Mouse (Mus musculus) MEL (cell line): ENCODE results near the gene Lgsn. TPM values are rescaled to one million over a fixed set of nuclear protein-coding genes. Genes with fewer than 3 reads are reported as not detected.

Experiments used
- DNase-seq: peaks from one replicate; pipeline ENCODE4 v3.0.0; 2011; ENCODE audit warnings: low read depth, low spot score
- H3K27ac ChIP-seq: 2 replicates; pipeline ENCODE4 v1.5.1; 2012; ENCODE audit warnings: low read depth, mild to moderate bottlenecking, control low read depth, low read length, moderate library complexity; ENCODE audit not compliant: control insufficient read depth
- H3K27me3 ChIP-seq, 2 experiments: fragments of 150-350 bp in 1 of 2; sonication (generic) in 1 of 2; 2 replicates each; pipeline ENCODE4 v1.6.1; 2012; ENCODE audit warnings: low read length in 2 of 2, mild to moderate bottlenecking in 2 of 2, improper control_type of control experiment in 1 of 2, moderate library complexity in 1 of 2; ENCODE audit not compliant: insufficient read depth in 2 of 2, control insufficient read depth in 1 of 2
- H3K36me3 ChIP-seq, 2 experiments: 2 replicates each; pipeline ENCODE4 v1.6.1; 2012 to 2014; ENCODE audit warnings: low read length in 2 of 2, improper control_type of control experiment in 1 of 2, inconsistent platforms in 1 of 2, mild to moderate bottlenecking in 1 of 2; ENCODE audit not compliant: insufficient read depth in 2 of 2, control insufficient read depth in 1 of 2
- H3K4me1 ChIP-seq, 2 experiments: fragments of 150-350 bp in 1 of 2; sonication (generic) in 1 of 2; 2 replicates each; pipeline ENCODE4 v1.6.1; 2012; ENCODE audit warnings: low read length in 2 of 2, improper control_type of control experiment in 1 of 2, mild to moderate bottlenecking in 1 of 2; ENCODE audit not compliant: insufficient read depth in 2 of 2, control insufficient read depth in 1 of 2
- H3K4me3 ChIP-seq, 2 experiments: fragments of 150-350 bp in 1 of 2; sonication (generic) in 1 of 2; 2 replicates each; pipeline ENCODE4 v1.5.1; 2012; ENCODE audit warnings: low read depth in 2 of 2, low read length in 2 of 2, mild to moderate bottlenecking in 2 of 2, moderate library complexity in 2 of 2, control low read depth in 1 of 2, improper control_type of control experiment in 1 of 2; ENCODE audit not compliant: control insufficient read depth in 1 of 2, insufficient read depth in 1 of 2
- H3K79me2 ChIP-seq: 2 replicates; pipeline ENCODE4 v1.6.1; 2012; ENCODE audit warnings: mild to moderate bottlenecking, low read length, moderate library complexity; ENCODE audit not compliant: control insufficient read depth, poor library complexity, insufficient read depth
- H3K9ac ChIP-seq: 2 replicates; pipeline ENCODE4 v1.6.1; 2012; ENCODE audit warnings: low read depth, mild to moderate bottlenecking, control low read depth, low read length, moderate library complexity; ENCODE audit not compliant: control insufficient read depth, poor library complexity, severe bottlenecking
- H3K9me3 ChIP-seq: fragments of 150-350 bp; sonication (generic); replicated peaks from 2 replicates; pipeline ENCODE4 v1.6.1; 2012; ENCODE audit warnings: mild to moderate bottlenecking, low read length, improper control_type of control experiment, moderate library complexity; ENCODE audit not compliant: insufficient read depth
- CHD1 ChIP-seq: IDR thresholded peaks from 2 replicates; pipeline ENCODE4 v1.6.1; 2012; ENCODE audit warnings: low read depth, mild to moderate bottlenecking, inconsistent platforms, low read length, improper control_type of control experiment
- CHD2 ChIP-seq: IDR thresholded peaks from 2 replicates; pipeline ENCODE4 v1.6.1; 2011; ENCODE audit warnings: low read length, improper control_type of control experiment
- CTCF ChIP-seq, 3 experiments: IDR thresholded peaks in 2 of 3; conservative IDR thresholded peaks in 1 of 3; 2 replicates each; pipeline ENCODE4 v1.5.1; 2011 to 2012; ENCODE audit warnings: low read length in 3 of 3, low read depth in 2 of 3, mild to moderate bottlenecking in 2 of 3, improper control_type of control experiment in 1 of 3, inconsistent platforms in 1 of 3, mixed read lengths in 1 of 3, moderate library complexity in 1 of 3; ENCODE audit not compliant: control insufficient read depth in 1 of 3, insufficient read depth in 1 of 3, poor library complexity in 1 of 3, severe bottlenecking in 1 of 3
- E2F4 ChIP-seq: IDR thresholded peaks from 2 replicates; pipeline ENCODE4 v1.6.1; 2011; ENCODE audit warnings: low read depth, low read length, improper control_type of control experiment, borderline replicate concordance
- ETS1 ChIP-seq: IDR thresholded peaks from 2 replicates; pipeline ENCODE4 v1.6.1; 2012; ENCODE audit warnings: low read depth, mild to moderate bottlenecking, inconsistent platforms, low read length, improper control_type of control experiment, moderate library complexity
- GABPA ChIP-seq: IDR thresholded peaks from 2 replicates; pipeline ENCODE4 v1.6.1; 2012; ENCODE audit warnings: low read depth, mild to moderate bottlenecking, inconsistent platforms, low read length, improper control_type of control experiment, moderate library complexity
- GATA1 ChIP-seq: IDR thresholded peaks from 2 replicates; pipeline ENCODE4 v1.6.1; 2011; ENCODE audit warnings: low read depth, low read length, improper control_type of control experiment
- HCFC1 ChIP-seq: IDR thresholded peaks from 2 replicates; pipeline ENCODE4 v1.6.1; 2012; ENCODE audit warnings: low read depth, mild to moderate bottlenecking, inconsistent platforms, low read length, improper control_type of control experiment, moderate library complexity
- JUND ChIP-seq: IDR thresholded peaks from 2 replicates; pipeline ENCODE4 v1.6.1; 2011; ENCODE audit warnings: low read depth, mild to moderate bottlenecking, improper control_type of control experiment, low read length
- KAT2A ChIP-seq: conservative IDR thresholded peaks from 2 replicates; pipeline ENCODE4 v1.6.1; 2012; ENCODE audit warnings: low read depth, low read length, improper control_type of control experiment, inconsistent platforms
- MAFK ChIP-seq: IDR thresholded peaks from 2 replicates; pipeline ENCODE4 v1.6.1; 2011; ENCODE audit warnings: low read depth, mild to moderate bottlenecking, low read length, improper control_type of control experiment, borderline replicate concordance
- MEF2A ChIP-seq: IDR thresholded peaks from 2 replicates; pipeline ENCODE4 v1.6.1; 2014; ENCODE audit warnings: low read depth, mild to moderate bottlenecking, inconsistent platforms, low read length, improper control_type of control experiment; ENCODE audit not compliant: poor library complexity, insufficient replicate concordance, severe bottlenecking; ENCODE audit errors: extremely low read depth
- MXI1 ChIP-seq: IDR thresholded peaks from 2 replicates; pipeline ENCODE4 v1.6.1; 2011; ENCODE audit warnings: mild to moderate bottlenecking, low read depth, low read length, improper control_type of control experiment
- MYC ChIP-seq: IDR thresholded peaks from 2 replicates; pipeline ENCODE4 v1.6.1; 2011; ENCODE audit warnings: low read depth, mild to moderate bottlenecking, low read length, improper control_type of control experiment, moderate library complexity
- NRF1 ChIP-seq: IDR thresholded peaks from 2 replicates; pipeline ENCODE4 v1.6.1; 2014; ENCODE audit warnings: low read depth, mild to moderate bottlenecking, inconsistent platforms, low read length, improper control_type of control experiment, moderate library complexity; ENCODE audit not compliant: poor library complexity, insufficient read depth, severe bottlenecking
- POLR2A ChIP-seq, 2 experiments: IDR thresholded peaks; 2 replicates each; pipeline ENCODE4 v1.6.1; 2011 to 2012; ENCODE audit warnings: low read length in 2 of 2, mild to moderate bottlenecking in 2 of 2, control low read depth in 1 of 2, improper control_type of control experiment in 1 of 2, low read depth in 1 of 2, moderate library complexity in 1 of 2; ENCODE audit not compliant: control insufficient read depth in 1 of 2, insufficient read depth in 1 of 2, poor library complexity in 1 of 2
- POLR2AphosphoS2 ChIP-seq: IDR thresholded peaks from 2 replicates; pipeline ENCODE4 v1.6.1; 2011; ENCODE audit warnings: low read length, improper control_type of control experiment
- POLR2AphosphoS5 ChIP-seq: IDR thresholded peaks from 2 replicates; pipeline ENCODE4 v1.6.1; 2012; ENCODE audit warnings: low read depth, borderline replicate concordance, mild to moderate bottlenecking, inconsistent platforms, low read length, moderate library complexity, mixed read lengths
- RCOR1 ChIP-seq: IDR thresholded peaks from 2 replicates; pipeline ENCODE4 v1.6.1; 2012; ENCODE audit warnings: low read depth, mild to moderate bottlenecking, inconsistent platforms, low read length, improper control_type of control experiment
- TBP ChIP-seq: IDR thresholded peaks from 2 replicates; pipeline ENCODE4 v1.8.0; 2011; ENCODE audit warnings: low read depth, low read length, improper control_type of control experiment
- TCF12 ChIP-seq: IDR thresholded peaks from 2 replicates; pipeline ENCODE4 v1.6.1; 2014; ENCODE audit warnings: low read depth, mild to moderate bottlenecking, inconsistent platforms, low read length, improper control_type of control experiment, moderate library complexity
- USF1 ChIP-seq: IDR thresholded peaks from 2 replicates; pipeline ENCODE4 v1.6.1; 2014; ENCODE audit warnings: low read depth, mild to moderate bottlenecking, inconsistent platforms, low read length, improper control_type of control experiment, moderate library complexity
- USF2 ChIP-seq, 2 experiments: IDR thresholded peaks; 2 replicates each; pipeline ENCODE4 v1.6.1; 2011 to 2012; ENCODE audit warnings: improper control_type of control experiment in 2 of 2, low read length in 2 of 2, borderline replicate concordance in 1 of 2, inconsistent platforms in 1 of 2, low read depth in 1 of 2, mild to moderate bottlenecking in 1 of 2; ENCODE audit not compliant: insufficient read depth in 1 of 2
- ZKSCAN1 ChIP-seq: IDR thresholded peaks from 2 replicates; pipeline ENCODE4 v1.6.1; 2012; ENCODE audit warnings: low read depth, mild to moderate bottlenecking, inconsistent platforms, low read length, improper control_type of control experiment, moderate library complexity
- ZMIZ1 ChIP-seq: IDR thresholded peaks from 2 replicates; pipeline ENCODE4 v1.6.1; 2012; ENCODE audit warnings: low read depth, mild to moderate bottlenecking, inconsistent platforms, low read length, improper control_type of control experiment, moderate library complexity
- polyA plus RNA-seq, 2 experiments: library from polyadenylated mRNA; stranded (reverse) in 1 of 2; unstranded in 1 of 2; fragments of >175 nt in 1 of 2; fragments of >200 nt in 1 of 2; gene quantifications; 2 replicates each; pipeline versions ENCODE4 v1.2.1 to v1.2.4; 2012; ENCODE audit warnings: low replicate concordance in 2 of 2, low read depth in 1 of 2; ENCODE audit not compliant: insufficient read length in 2 of 2, insufficient read depth in 1 of 2, missing spikeins in 1 of 2
- total RNA-seq: library from RNA; depleted of rRNA; stranded (reverse); fragments of 300-350 nt; gene quantifications from 2 replicates; pipeline ENCODE4 v1.2.3, GENCODE M21; 2012; rRNA removed

Gene Lgsn
- total RNA-seq (not detected in 2 replicates), polyA plus RNA-seq (not detected)

- TF ChIP-seq TCF12 = no peak
- TF ChIP-seq GABPA = no peak
- TF ChIP-seq ZKSCAN1 = no peak
- TF ChIP-seq MYC = no peak
- no peak for TF ChIP-seq TBP
- no peak for TF ChIP-seq NRF1
- no peak for TF ChIP-seq USF2 (IDR thresholded peaks at IDR 0.05; ENCODE audit: borderline replicate concordance in 1 of 2, insufficient read depth in 1 of 2, low read depth in 1 of 2, low read length in 2 of 2)
- TF ChIP-seq RCOR1 = no peak
- TF ChIP-seq JUND = no peak
- TF ChIP-seq USF1 = no peak
- no peak for TF ChIP-seq MAFK
- TF ChIP-seq E2F4 = no peak
- TF ChIP-seq MEF2A = no peak
- TF ChIP-seq KAT2A = no peak
- no peak within 1 kb of the TSS for H3K27ac ChIP-seq
- H3K9ac ChIP-seq = no peak within 1 kb of the TSS
- H3K27me3 ChIP-seq = no peaks in the 10 kb centered on the region
- H3K4me1 ChIP-seq = no peaks in the 10 kb centered on the region
- H3K9me3 ChIP-seq = no peaks in the 10 kb centered on the region
- no peaks in the 10 kb centered on the region for H3K79me2 ChIP-seq
- no peak for DNase-seq
- H3K36me3 ChIP-seq = no peaks in the 10 kb centered on the region
- no peak within 1 kb of the TSS for H3K4me3 ChIP-seq
Measured at GRCm38 (mm10) chr1:31176101-31176500, at the start of gene Lgsn. TSS of gene Lgsn (plus strand) at chr1:31176401.

- Histone ChIP-seq H3K79me2 (no peaks in the 10 kb centered on the region), H3K4me3 (no peak overlapping the region), H3K27ac (no peak overlapping the region), H3K27me3 (no peaks in the 10 kb centered on the region), H3K36me3 (no peaks in the 10 kb centered on the region), H3K9me3 (no peaks in the 10 kb centered on the region), H3K9ac (no peak overlapping the region), H3K4me1 (no peaks in the 10 kb centered on the region)
- no peak for TF ChIP-seq RCOR1
- no peak for TF ChIP-seq CTCF (IDR thresholded peaks at IDR 0.05 in 2 of 3, conservative IDR thresholded peaks at IDR 0.05 in 1 of 3; ENCODE audit: control insufficient read depth in 1 of 3, insufficient read depth in 1 of 3, low read depth in 2 of 3, low read length in 3 of 3, poor library complexity in 1 of 3, severe bottlenecking in 1 of 3)
- no peak for TF ChIP-seq KAT2A
- no peak for TF ChIP-seq ZKSCAN1
- TF ChIP-seq POLR2AphosphoS2 = no peak
- no peak for TF ChIP-seq POLR2AphosphoS5
- no peak for TF ChIP-seq GATA1
- no peak for TF ChIP-seq TCF12
- TF ChIP-seq MYC = no peak
- no peak for TF ChIP-seq GABPA
- TF ChIP-seq POLR2A (IDR thresholded peaks at IDR 0.05; ENCODE audit: control insufficient read depth in 1 of 2, insufficient read depth in 1 of 2, low read depth in 1 of 2, low read length in 2 of 2, poor library complexity in 1 of 2) = no peak
- no peak for TF ChIP-seq CHD2
- TF ChIP-seq MXI1 = no peak
- no peak for TF ChIP-seq HCFC1
- TF ChIP-seq MAFK = no peak
- no peak for TF ChIP-seq ETS1
- no peak for TF ChIP-seq CHD1
- no peak for TF ChIP-seq USF2 (IDR thresholded peaks at IDR 0.05; ENCODE audit: borderline replicate concordance in 1 of 2, insufficient read depth in 1 of 2, low read depth in 1 of 2, low read length in 2 of 2)
- TF ChIP-seq E2F4 = no peak
- no peak for TF ChIP-seq ZMIZ1
- DNase-seq = no peak
Measured at GRCm38 (mm10) chr1:31138387-31138786, 37.8 kb upstream of the Lgsn start.
